Mouse (Mus musculus): ENCODE measurements around the gene Cradd. TPM values are rescaled to one million over a fixed set of nuclear protein-coding genes. Genes with fewer than 3 reads are reported as not detected.

Gene Cradd
- polyA plus RNA-seq, 1 experiment from 2014 or later: 7.6 TPM

DNA sequence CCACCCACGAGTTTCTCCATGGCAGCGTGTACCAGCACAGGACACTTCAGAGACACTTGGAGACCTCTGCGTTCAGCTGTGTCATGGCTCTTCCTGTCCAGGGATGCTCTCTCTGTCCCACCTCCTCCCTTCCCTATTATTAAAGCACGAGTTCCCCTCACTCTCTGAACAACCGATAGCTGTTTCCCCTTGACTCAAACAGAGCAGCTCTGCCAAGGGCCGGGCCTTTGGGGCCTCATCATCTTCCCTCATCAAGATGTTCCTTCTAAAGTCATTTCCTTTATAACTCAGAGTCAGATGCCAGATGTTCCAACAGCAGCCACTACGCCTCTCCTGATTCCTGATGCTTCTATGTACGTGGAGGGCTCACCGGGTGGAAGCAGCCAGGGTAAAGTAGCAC, 110.1 kb downstream of the Cradd start:
- 60% methylated on average over 9 of the region's 9 CpGs for WGBS
- no peaks in the 10 kb centered on the region for H3K36me3 ChIP-seq
- no peaks in the 10 kb centered on the region for H3K9me3 ChIP-seq (replicated peaks)
- no peak overlapping the region for H3K27ac ChIP-seq
- ATAC-seq (replicated peaks; ENCODE audit: insufficient number of reproducible peaks, insufficient read depth, low FRiP score, low read depth): no peak
- H3K27me3 ChIP-seq: no peaks in the 10 kb centered on the region
- no peak overlapping the region for H3K9ac ChIP-seq
- no peak overlapping the region for H3K4me3 ChIP-seq
- H3K4me2 ChIP-seq: no peak overlapping the region
- H3K4me1 ChIP-seq (replicated peaks): peaks cover 16% of the 10 kb centered on the region

DNA sequence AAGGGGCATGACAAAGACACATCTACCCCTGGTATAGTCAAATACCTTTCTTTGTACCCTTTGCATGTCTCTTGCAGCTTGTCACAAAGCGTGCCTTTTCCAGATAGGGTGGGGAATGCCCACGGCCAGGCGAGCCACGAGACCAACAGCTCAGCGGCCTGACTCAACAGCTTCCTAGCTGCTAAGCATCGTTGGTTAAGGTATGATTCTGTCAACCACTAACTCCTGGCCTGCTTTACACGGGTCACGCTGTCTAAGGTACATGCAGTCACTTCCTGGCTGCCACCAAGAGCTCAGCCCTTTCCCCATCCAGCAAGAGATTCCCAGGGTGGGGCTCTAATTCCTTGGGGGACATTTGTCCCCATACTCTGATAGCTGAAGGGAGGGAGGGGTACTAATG, 110.6 kb downstream of the Cradd start:
- H3K9me3 ChIP-seq (replicated peaks): no peaks in the 10 kb centered on the region
- no peak overlapping the region for H3K27ac ChIP-seq
- no peak overlapping the region for H3K4me2 ChIP-seq
- no peak for ATAC-seq (replicated peaks; ENCODE audit: insufficient number of reproducible peaks, insufficient read depth, low FRiP score, low read depth)
- H3K27me3 ChIP-seq: no peaks in the 10 kb centered on the region
- H3K4me3 ChIP-seq: no peak overlapping the region
- H3K36me3 ChIP-seq: no peaks in the 10 kb centered on the region
- no peak overlapping the region for H3K9ac ChIP-seq
- WGBS: 60% methylated on average over 8 of the region's 8 CpGs
- peaks cover 16% of the 10 kb centered on the region for H3K4me1 ChIP-seq (replicated peaks)

DNA sequence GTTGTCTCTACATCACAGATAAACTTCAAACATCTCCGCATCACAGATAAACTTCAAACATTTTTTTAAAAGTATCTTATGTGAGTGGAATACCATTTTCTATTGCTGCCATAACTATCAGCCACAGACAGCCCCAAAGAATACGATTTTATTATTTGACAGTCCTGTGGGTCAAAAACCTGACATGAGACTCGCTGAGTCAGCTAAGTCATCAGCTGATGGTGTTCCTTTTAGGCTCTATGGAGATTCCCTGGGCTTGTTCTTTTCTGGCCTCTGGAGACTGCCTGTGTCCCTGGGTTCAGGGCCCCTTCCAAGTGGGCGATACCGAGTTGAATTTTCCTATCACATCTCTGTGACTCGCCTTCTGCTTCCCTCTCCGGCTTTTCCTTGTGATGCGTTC, 112.3 kb downstream of the Cradd start:
- H3K27me3 ChIP-seq: no peaks in the 10 kb centered on the region

DNA sequence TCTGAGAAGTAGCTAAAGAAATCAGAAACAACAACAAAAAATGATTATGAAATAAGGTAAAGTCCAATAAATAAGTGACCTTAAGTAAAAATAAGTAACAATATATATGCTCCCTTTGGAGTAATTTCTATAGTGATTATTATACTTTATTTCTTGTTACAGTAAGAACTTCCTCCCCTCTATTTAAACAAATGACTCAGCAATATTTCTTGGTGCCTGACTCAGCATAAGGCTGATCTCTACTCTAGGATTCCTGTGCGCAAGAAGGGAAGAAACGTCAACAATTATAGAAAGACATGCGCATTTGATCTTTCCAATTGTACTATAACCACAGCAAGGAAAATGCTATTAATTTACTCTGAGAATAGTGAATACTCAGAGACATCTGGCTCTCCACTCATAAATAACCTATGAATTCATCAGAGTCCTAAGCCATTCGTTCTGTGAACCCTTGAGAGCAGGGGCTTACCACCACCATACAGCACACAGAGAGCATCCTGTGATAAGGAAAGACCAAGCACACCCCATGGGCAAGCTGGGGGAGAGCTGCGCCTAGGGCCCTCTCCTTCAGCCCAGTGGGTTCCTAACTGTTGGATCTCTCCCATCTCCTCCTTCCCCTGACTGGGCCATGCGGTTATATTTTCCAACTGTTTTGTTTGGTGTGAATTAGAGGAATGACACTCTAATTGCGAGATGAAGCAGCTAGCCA, 113.1 kb downstream of the Cradd start:
- H3K36me3 ChIP-seq: no peaks in the 10 kb centered on the region
- H3K9me3 ChIP-seq (replicated peaks): no peaks in the 10 kb centered on the region
- no peak overlapping the region for H3K4me3 ChIP-seq
- H3K9ac ChIP-seq: no peak overlapping the region
- no peaks in the 10 kb centered on the region for H3K27me3 ChIP-seq
- WGBS: 78% methylated on average over 7 of the region's 7 CpGs
- ATAC-seq (replicated peaks; ENCODE audit: insufficient number of reproducible peaks, insufficient read depth, low FRiP score, low read depth): no peak
- H3K4me2 ChIP-seq: no peak overlapping the region
- peaks cover 13% of the 10 kb centered on the region for H3K4me1 ChIP-seq (replicated peaks)
- no peak overlapping the region for H3K27ac ChIP-seq

More for the DNA sequence above, 112.3 kb downstream of the Cradd start:
- 88% methylated on average over 8 of the region's 8 CpGs for WGBS
- Histone ChIP-seq H3K27ac (no peak overlapping the region), H3K9ac (no peak overlapping the region), H3K9me3 (replicated peaks) (no peaks in the 10 kb centered on the region), H3K4me3 (no peak overlapping the region), H3K4me1 (replicated peaks) (peaks cover 13% of the 10 kb centered on the region), H3K4me2 (no peak overlapping the region), H3K36me3 (no peaks in the 10 kb centered on the region)
- no peak for ATAC-seq (replicated peaks; ENCODE audit: insufficient number of reproducible peaks, insufficient read depth, low FRiP score, low read depth)

DNA sequence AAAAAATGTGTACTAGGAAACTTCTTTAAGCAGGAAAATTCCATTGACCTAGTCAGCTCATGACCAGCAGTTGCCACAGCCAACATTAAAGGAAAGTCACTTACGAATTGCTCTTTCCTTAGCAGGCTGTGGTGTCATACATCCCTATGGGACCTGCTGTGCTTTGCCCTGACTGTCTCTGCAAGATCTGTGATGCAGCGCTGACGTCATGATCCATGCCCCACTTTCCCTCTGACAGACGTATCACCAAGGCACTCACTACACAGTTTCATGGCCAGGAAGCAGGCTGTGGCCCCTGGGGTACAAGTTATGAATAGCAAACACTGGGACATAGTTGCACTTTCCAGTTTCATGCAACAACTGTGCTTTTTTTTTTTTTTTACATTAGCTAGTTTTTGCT, 113.8 kb downstream of the Cradd start:
- Histone ChIP-seq H3K36me3 (no peaks in the 10 kb centered on the region), H3K4me1 (replicated peaks) (peaks cover 13% of the 10 kb centered on the region), H3K9me3 (replicated peaks) (no peaks in the 10 kb centered on the region), H3K4me3 (no peak overlapping the region), H3K27ac (no peak overlapping the region), H3K27me3 (no peaks in the 10 kb centered on the region), H3K9ac (no peak overlapping the region), H3K4me2 (no peak overlapping the region)
- no peak for ATAC-seq (replicated peaks; ENCODE audit: insufficient number of reproducible peaks, insufficient read depth, low FRiP score, low read depth)
- 67% methylated on average over 4 of the region's 4 CpGs for WGBS

DNA sequence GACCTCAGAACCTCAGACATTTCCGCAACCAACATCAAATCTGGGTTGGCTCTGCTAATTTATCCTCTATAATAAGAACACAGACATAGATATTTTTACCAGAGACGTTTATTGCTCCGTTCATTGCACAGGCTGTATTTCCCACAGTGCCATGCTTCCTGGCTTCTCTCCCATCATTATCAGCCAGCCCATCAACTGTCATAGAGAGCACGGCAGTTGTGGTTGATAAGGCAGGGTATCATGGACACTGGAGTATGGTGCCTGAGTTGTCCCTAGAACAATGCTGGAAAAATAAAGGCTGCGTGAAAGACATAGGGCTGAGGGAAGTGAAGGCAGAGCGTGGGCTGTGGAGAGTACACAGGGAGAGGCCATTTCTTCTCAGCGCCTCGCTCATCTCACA, 116.5 kb downstream of the Cradd start:
- Histone ChIP-seq H3K9ac (no peak overlapping the region), H3K4me3 (no peak overlapping the region), H3K9me3 (replicated peaks) (no peaks in the 10 kb centered on the region), H3K36me3 (no peaks in the 10 kb centered on the region), H3K4me1 (replicated peaks) (no peaks in the 10 kb centered on the region), H3K27me3 (no peaks in the 10 kb centered on the region), H3K27ac (no peak overlapping the region), H3K4me2 (no peak overlapping the region)
- 88% methylated on average over 8 of the region's 8 CpGs for WGBS
- no peak for ATAC-seq (replicated peaks; ENCODE audit: insufficient number of reproducible peaks, insufficient read depth, low FRiP score, low read depth)

DNA sequence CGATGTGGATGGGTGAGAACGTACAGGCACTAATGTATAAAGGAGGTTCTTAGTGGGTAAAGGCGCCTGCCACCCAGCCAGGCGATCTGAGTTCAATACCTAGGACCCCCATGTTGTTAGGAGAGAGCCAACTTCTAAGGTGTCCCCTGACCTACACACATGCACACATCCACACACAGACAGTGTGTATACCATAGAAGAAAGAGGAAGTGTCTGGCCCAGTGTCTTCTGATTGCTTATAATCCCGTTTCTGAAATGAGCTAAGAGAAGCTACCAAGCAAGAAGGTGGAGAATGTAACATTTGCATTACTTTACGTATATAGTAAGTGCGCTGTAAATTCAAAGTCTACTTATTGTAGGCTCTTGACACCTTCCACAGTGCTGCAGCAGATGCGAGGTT, 122.4 kb downstream of the Cradd start:
- Histone ChIP-seq H3K4me3 (no peak overlapping the region), H3K4me2 (no peak overlapping the region), H3K9ac (no peak overlapping the region), H3K9me3 (replicated peaks) (no peaks in the 10 kb centered on the region), H3K27me3 (no peaks in the 10 kb centered on the region), H3K27ac (no peak overlapping the region), H3K36me3 (no peaks in the 10 kb centered on the region), H3K4me1 (replicated peaks) (peaks cover 12% of the 10 kb centered on the region)
- ATAC-seq (replicated peaks; ENCODE audit: insufficient number of reproducible peaks, insufficient read depth, low FRiP score, low read depth): no peak
- 87% methylated on average over 8 of the region's 8 CpGs for WGBS

DNA sequence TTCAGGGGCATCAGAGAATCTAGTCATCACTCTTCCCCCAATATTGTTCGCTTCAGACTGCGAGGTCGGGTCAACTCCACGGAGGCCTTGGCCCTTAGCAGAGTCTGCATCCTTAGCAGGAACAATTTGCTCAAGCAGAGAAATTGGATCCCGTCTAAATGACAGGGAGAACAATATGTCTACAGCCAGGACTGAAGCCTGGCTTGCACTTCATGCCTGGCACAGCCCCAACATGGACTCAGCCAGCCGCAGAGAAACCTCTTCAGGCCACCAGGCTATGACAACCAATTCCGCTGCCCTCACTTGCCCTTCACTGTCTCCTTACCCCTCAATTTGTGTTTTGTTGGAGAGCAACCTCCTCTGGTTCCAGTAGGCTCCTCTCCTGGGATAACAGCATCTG, 123.6 kb downstream of the Cradd start:
- no peaks in the 10 kb centered on the region for H3K9me3 ChIP-seq (replicated peaks)
- WGBS: 49% methylated on average over 7 of the region's 7 CpGs
- no peaks in the 10 kb centered on the region for H3K36me3 ChIP-seq
- no peaks in the 10 kb centered on the region for H3K27me3 ChIP-seq
- H3K27ac ChIP-seq: no peak overlapping the region; the same call in 1 of the 2 replicates
- no peak overlapping the region for H3K9ac ChIP-seq
- H3K4me1 ChIP-seq (replicated peaks): peaks cover 12% of the 10 kb centered on the region
- ATAC-seq (replicated peaks; ENCODE audit: insufficient number of reproducible peaks, insufficient read depth, low FRiP score, low read depth): 0 out of 2 replicates have a peak, but pooled peaks have one; percentile 33
- H3K4me2 ChIP-seq: no peak overlapping the region
- H3K4me3 ChIP-seq: no peak overlapping the region

DNA sequence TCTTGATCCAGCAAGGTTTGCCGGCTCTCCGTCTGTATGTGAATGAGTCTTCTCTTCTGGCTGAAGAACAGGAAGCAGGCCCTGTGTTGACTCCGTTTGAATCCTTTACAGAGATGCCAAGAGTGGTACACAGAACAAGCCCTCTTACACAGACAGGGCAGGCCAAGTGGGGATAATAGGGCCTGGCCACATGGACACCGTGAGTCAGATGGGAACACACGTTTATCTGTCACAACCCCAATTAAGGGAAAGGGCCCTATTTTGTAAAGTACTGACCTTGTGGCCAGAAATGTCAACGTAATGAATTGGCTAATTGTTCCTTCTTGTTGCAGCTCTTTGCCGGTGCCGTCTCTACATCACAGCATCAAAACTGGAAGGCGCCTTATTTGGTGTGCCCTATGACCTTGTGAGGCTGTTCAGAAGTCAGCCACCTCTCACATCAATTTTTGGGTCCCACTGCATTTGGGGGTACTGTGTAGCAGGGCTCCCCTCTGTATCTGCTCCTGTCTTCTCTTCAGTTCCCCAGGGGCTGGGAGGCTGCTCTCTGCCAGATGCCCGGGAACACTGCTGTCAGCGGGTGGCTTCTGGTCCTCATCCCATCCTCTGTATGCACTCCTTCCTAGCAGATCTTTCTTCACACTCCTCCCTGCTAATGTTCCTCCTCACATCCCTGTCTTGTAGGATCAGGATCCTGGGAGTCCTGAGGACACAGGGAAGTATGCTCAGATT, 124.2 kb downstream of the Cradd start:
- 0 out of 2 replicates have a peak, but pooled peaks have one; percentile 18 for ATAC-seq (replicated peaks; ENCODE audit: insufficient number of reproducible peaks, insufficient read depth, low FRiP score, low read depth)
- Histone ChIP-seq H3K9ac (no peak overlapping the region), H3K4me3 (no peak overlapping the region), H3K27me3 (no peaks in the 10 kb centered on the region), H3K4me1 (replicated peaks) (peaks cover 12% of the 10 kb centered on the region), H3K36me3 (no peaks in the 10 kb centered on the region), H3K4me2 (no peak overlapping the region), H3K9me3 (replicated peaks) (no peaks in the 10 kb centered on the region), H3K27ac (no peak overlapping the region)
- WGBS: 76% methylated on average over 11 of the region's 11 CpGs

DNA sequence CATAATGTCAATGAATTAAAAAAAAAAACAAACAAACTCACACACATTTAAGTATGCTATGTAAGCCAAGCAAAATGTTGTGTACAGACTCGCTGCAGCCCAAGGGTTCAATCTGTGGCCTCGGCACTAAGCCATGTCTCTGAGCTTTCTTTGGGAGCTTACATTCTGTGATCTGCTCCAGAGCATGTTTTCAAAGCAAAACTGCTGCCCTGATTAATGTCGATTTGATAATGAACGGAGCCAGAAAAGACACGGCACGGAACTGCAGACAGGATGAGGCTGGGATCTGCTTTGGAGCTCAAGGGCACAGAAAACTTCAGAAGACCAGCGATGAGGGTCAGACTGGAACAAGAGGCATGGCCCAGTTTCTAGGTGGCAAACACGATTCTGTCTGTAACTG, 126.6 kb downstream of the Cradd start:
- peaks cover 20% of the 10 kb centered on the region for H3K4me1 ChIP-seq (replicated peaks)
- H3K27ac ChIP-seq: no peak overlapping the region
- H3K36me3 ChIP-seq: no peaks in the 10 kb centered on the region
- H3K9ac ChIP-seq: no peak overlapping the region
- no peaks in the 10 kb centered on the region for H3K27me3 ChIP-seq
- whole genome bisulfite sequencing: 56% methylated on average over 8 of the region's 8 CpGs
- H3K4me2 ChIP-seq: no peak overlapping the region
- no peak overlapping the region for H3K4me3 ChIP-seq
- no peak for ATAC-seq (replicated peaks; ENCODE audit: insufficient number of reproducible peaks, insufficient read depth, low FRiP score, low read depth)
- no peaks in the 10 kb centered on the region for H3K9me3 ChIP-seq (replicated peaks)

DNA sequence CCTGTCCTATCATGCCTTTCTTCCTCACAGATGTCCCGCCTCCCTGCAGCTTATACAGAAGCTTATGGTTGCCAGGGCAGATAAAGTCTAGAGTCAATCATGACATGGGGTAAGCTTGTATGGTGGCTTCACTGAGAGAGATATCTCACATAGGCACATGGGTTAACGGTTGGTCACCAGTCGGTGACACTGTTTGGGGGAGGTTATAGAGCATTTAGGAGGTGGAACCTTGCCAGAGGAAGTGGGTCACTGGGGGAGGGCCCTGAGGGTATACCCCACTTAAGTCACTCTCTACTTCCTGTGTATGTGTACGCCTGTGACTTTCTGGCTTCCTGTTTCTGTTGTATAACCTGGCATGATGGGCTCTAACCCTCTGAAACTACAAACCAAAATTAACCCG, 128.2 kb downstream of the Cradd start:
- Histone ChIP-seq H3K36me3 (no peaks in the 10 kb centered on the region), H3K9ac (no peak overlapping the region), H3K4me3 (no peak overlapping the region), H3K4me2 (no peak overlapping the region), H3K27me3 (no peaks in the 10 kb centered on the region), H3K27ac (no peak overlapping the region), H3K9me3 (replicated peaks) (no peaks in the 10 kb centered on the region), H3K4me1 (replicated peaks) (peaks cover 21% of the 10 kb centered on the region)
- no peak for ATAC-seq (replicated peaks; ENCODE audit: insufficient number of reproducible peaks, insufficient read depth, low FRiP score, low read depth)
- WGBS: 75% methylated on average over 5 of the region's 5 CpGs

DNA sequence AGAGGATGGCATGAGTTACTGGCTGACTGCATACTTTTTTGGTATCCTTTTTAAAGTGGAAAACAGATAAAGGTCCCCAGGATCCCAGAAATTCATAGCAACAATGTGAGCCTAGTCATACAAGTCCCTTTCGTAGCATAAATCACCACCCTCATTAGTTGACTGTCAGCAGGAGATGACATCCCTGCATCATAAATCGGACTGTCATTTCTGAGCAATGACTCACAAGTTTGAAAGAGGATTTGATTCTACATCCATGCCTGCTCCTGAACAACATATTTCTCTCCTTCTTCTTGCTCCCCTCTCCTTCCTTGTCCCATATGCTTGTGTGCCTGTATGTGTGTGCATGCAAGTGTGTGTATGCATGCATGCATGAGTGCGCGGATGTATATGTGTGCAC, 129.2 kb downstream of the Cradd start:
- Histone ChIP-seq H3K4me3 (no peak overlapping the region), H3K9ac (no peak overlapping the region), H3K27me3 (no peaks in the 10 kb centered on the region), H3K27ac (no peak overlapping the region), H3K36me3 (no peaks in the 10 kb centered on the region), H3K4me1 (replicated peaks) (peaks cover 14% of the 10 kb centered on the region; the same call in 1 of the 2 replicates), H3K9me3 (replicated peaks) (no peaks in the 10 kb centered on the region), H3K4me2 (no peak overlapping the region)
- ATAC-seq (replicated peaks; ENCODE audit: insufficient number of reproducible peaks, insufficient read depth, low FRiP score, low read depth): no peak
- whole genome bisulfite sequencing: 89% methylated on average over 4 of the region's 4 CpGs

Data from heart, embryonic 15.5 days (tissue).